Mouse (Mus musculus): Measurements from ENCODE around the gene Gm11236. TPM values are rescaled to one million over a fixed set of nuclear protein-coding genes. Genes with fewer than 3 reads are reported as not detected.
"Not testable (repeated sequence)": the region's sequence is repeated elsewhere in the genome, so short reads cannot be mapped to it uniquely, and the experiment has no call there.

Gm11236 gene
- not detected in 2 replicates for polyA plus RNA-seq (2016; fragmentation: Nextera tagmentation; extraction: Ambion mirVana)

- H3K4me3 ChIP-seq; H3K4me2 ChIP-seq; H3K4me1 ChIP-seq; ATAC-seq; H3K9me3 ChIP-seq (replicated peaks); H3K9ac ChIP-seq; H3K27me3 ChIP-seq (replicated peaks); H3K27ac ChIP-seq; H3K36me3 ChIP-seq: not testable (repeated sequence)
- WGBS (ENCODE audit: insufficient replicate concordance) = no CpG with 5 or more reads among the region's 4 CpGs
Measured at GRCm38 (mm10) chr4:73637821-73638220, at the start of gene Gm11236. Gm11236 (plus strand) TSS chr4:73638121.

- WGBS (ENCODE audit: insufficient replicate concordance) = 6% methylated on average over 3 of the region's 3 CpGs
- H3K27ac ChIP-seq = no peak overlapping the region
- no peaks in the 10 kb centered on the region for H3K36me3 ChIP-seq
- H3K4me1 ChIP-seq = no peaks in the 10 kb centered on the region
- no peak overlapping the region for H3K4me3 ChIP-seq
- no peak overlapping the region for H3K9ac ChIP-seq
- ATAC-seq = no peak
- no peak overlapping the region for H3K4me2 ChIP-seq
- H3K9me3 ChIP-seq (replicated peaks) = no peaks in the 10 kb centered on the region
- no peaks in the 10 kb centered on the region for H3K27me3 ChIP-seq (replicated peaks)
Measured at GRCm38 (mm10) chr4:73599248-73599647, 38.7 kb upstream of the Gm11236 start.

GRCm38 (mm10) chr4:73607581-73607980 is 30.3 kb upstream of the Gm11236 start, which contains the start of gene Gm11238:
Gm11238 (plus strand) TSS chr4:73607881.
- no CpG with 5 or more reads among the region's 3 CpGs for WGBS (ENCODE audit: insufficient replicate concordance)
- H3K27me3 ChIP-seq (replicated peaks); H3K9me3 ChIP-seq (replicated peaks); H3K4me3 ChIP-seq; ATAC-seq; H3K27ac ChIP-seq; H3K9ac ChIP-seq; H3K4me1 ChIP-seq; H3K4me2 ChIP-seq; H3K36me3 ChIP-seq: not testable (repeated sequence)

- not testable (repeated sequence) for H3K4me3 ChIP-seq; ATAC-seq; H3K27me3 ChIP-seq (replicated peaks); H3K9me3 ChIP-seq (replicated peaks); H3K27ac ChIP-seq; H3K36me3 ChIP-seq; H3K4me2 ChIP-seq; H3K9ac ChIP-seq; H3K4me1 ChIP-seq
- WGBS (ENCODE audit: insufficient replicate concordance) = no CpG with 5 or more reads among the region's 3 CpGs
Measured at GRCm38 (mm10) chr4:73622684-73623083, 15.2 kb upstream of the Gm11236 start, which contains the start of gene Gm11237. Gm11237 (plus strand) TSS chr4:73622984.

GRCm38 (mm10) chr4:73661864-73662263 is 23.9 kb downstream of the Gm11236 start:
- H3K4me1 ChIP-seq, H3K9ac ChIP-seq: not testable (repeated sequence)
- WGBS (ENCODE audit: insufficient replicate concordance) = 61% methylated on average over 4 of the region's 4 CpGs

GRCm38 (mm10) chr4:73668054-73668453 is 30.1 kb downstream of the Gm11236 start, which contains the start of gene Gm11239:
Gm11239 (plus strand) TSS chr4:73668354.
- ATAC-seq; H3K36me3 ChIP-seq; H3K27ac ChIP-seq; H3K4me2 ChIP-seq; H3K4me3 ChIP-seq; H3K4me1 ChIP-seq; H3K27me3 ChIP-seq (replicated peaks); H3K9ac ChIP-seq; H3K9me3 ChIP-seq (replicated peaks): not testable (repeated sequence)
- no CpG with 5 or more reads among the region's 4 CpGs for WGBS (ENCODE audit: insufficient replicate concordance)

More at GRCm38 (mm10) chr4:73661864-73662263, 23.9 kb downstream of the Gm11236 start:
- not testable (repeated sequence) for ATAC-seq; H3K27me3 ChIP-seq (replicated peaks); H3K4me2 ChIP-seq; H3K36me3 ChIP-seq; H3K27ac ChIP-seq; H3K4me3 ChIP-seq; H3K9me3 ChIP-seq (replicated peaks)

GRCm38 (mm10) chr4:73683216-73683615 is 45.3 kb downstream of the Gm11236 start, which contains the start of gene Gm428:
Gm428 (plus strand) TSS chr4:73683516.
- not testable (repeated sequence) for ATAC-seq, H3K4me1 ChIP-seq
- 58% methylated on average over 1 of the region's 4 CpGs for WGBS (ENCODE audit: insufficient replicate concordance)

More at GRCm38 (mm10) chr4:73683216-73683615, 45.3 kb downstream of the Gm11236 start, which contains the start of gene Gm428:
- H3K4me3 ChIP-seq; H3K9ac ChIP-seq; H3K27me3 ChIP-seq (replicated peaks); H3K27ac ChIP-seq; H3K9me3 ChIP-seq (replicated peaks); H3K36me3 ChIP-seq; H3K4me2 ChIP-seq: not testable (repeated sequence)

Other genes with a start within 250 kb of the Gm11236 start
- not detected in 2 replicates for gene Gm11487, start 233.0 kb upstream of the Gm11236 start, polyA plus RNA-seq (2016; fragmentation: Nextera tagmentation; extraction: Ambion mirVana)
- not detected in 2 replicates for gene Gm11238, start 30.2 kb upstream of the Gm11236 start, polyA plus RNA-seq (2016; fragmentation: Nextera tagmentation; extraction: Ambion mirVana)
- gene Gm11237, start 15.1 kb upstream of the Gm11236 start, polyA plus RNA-seq (2016; fragmentation: Nextera tagmentation; extraction: Ambion mirVana) = not detected in 2 replicates
- not detected in 2 replicates for gene Gm11239, start 30.2 kb downstream of the Gm11236 start, polyA plus RNA-seq (2016; fragmentation: Nextera tagmentation; extraction: Ambion mirVana)
- not detected in 2 replicates for gene Gm428, start 45.4 kb downstream of the Gm11236 start, polyA plus RNA-seq (2016; fragmentation: Nextera tagmentation; extraction: Ambion mirVana)
- 0.11 TPM in 1 of 2 replicates, not detected in the other for gene Rasef, start 152.9 kb downstream of the Gm11236 start, polyA plus RNA-seq (2016; fragmentation: Nextera tagmentation; extraction: Ambion mirVana)
- gene Gm11758, start 238.1 kb downstream of the Gm11236 start, polyA plus RNA-seq (2016; fragmentation: Nextera tagmentation; extraction: Ambion mirVana) = not detected in 2 replicates